Mouse (Mus musculus): ENCODE measurements around the gene E2f8.

GRCm38 (mm10) chr7:48925214-48925613, 43.8 kb upstream of the E2f8 start:
- no peak for TF ChIP-seq ZNF384 (IDR thresholded peaks at IDR 0.05; ENCODE audit: low read depth, low read length)
- no peak for TF ChIP-seq ZC3H11A (IDR thresholded peaks at IDR 0.05; ENCODE audit: borderline replicate concordance, low read depth, low read length)
- TF ChIP-seq MAFK (IDR thresholded peaks at IDR 0.05; ENCODE audit: insufficient read depth, low read depth, low read length): no peak
